Mouse (Mus musculus) heart, embryonic 10.5 days (tissue): ENCODE measurements around the gene Immp2l. TPM values are rescaled to one million over a fixed set of nuclear protein-coding genes. Genes with fewer than 3 reads are reported as not detected.
"Not testable (repeated sequence)": the region's sequence is repeated elsewhere in the genome, so short reads cannot be mapped to it uniquely, and the experiment has no call there.

Source experiments
- DNase-seq: peaks from one replicate; pipeline ENCODE4 v3.0.0-alpha.2; 2017; ENCODE audit warnings: low spot score
- H3K27ac ChIP-seq: fragments of 300-500 bp; sonication (generic); 2 replicates; pipeline ENCODE4 v1.5.1; 2016; ENCODE audit warnings: mild to moderate bottlenecking
- H3K27me3 ChIP-seq: fragments of 300-500 bp; sonication (generic); 2 replicates; pipeline ENCODE4 v1.6.1; 2016; ENCODE audit warnings: mild to moderate bottlenecking; ENCODE audit not compliant: poor library complexity, insufficient read depth, severe bottlenecking
- H3K36me3 ChIP-seq: fragments of 300-500 bp; sonication (generic); 2 replicates; pipeline ENCODE4 v1.6.1; 2016; ENCODE audit warnings: mild to moderate bottlenecking, moderate library complexity
- H3K4me1 ChIP-seq: fragments of 300-500 bp; sonication (generic); 2 replicates; pipeline ENCODE4 v1.6.1; 2016; ENCODE audit warnings: mild to moderate bottlenecking
- H3K4me3 ChIP-seq: fragments of 300-500 bp; sonication (generic); 2 replicates; pipeline ENCODE4 v1.5.1; 2016; ENCODE audit warnings: mild to moderate bottlenecking, moderate library complexity
- H3K9me3 ChIP-seq: fragments of 300-500 bp; sonication (generic); 2 replicates; pipeline ENCODE4 v1.6.1; 2016; ENCODE audit warnings: mild to moderate bottlenecking, moderate library complexity
- WGBS: fragments of 180-500 bp; shearing (Covaris S2); methylation state at CpG from one replicate; pipeline ENCODE4 v1.1.7; 2016; 5-methylcytosine and 5-hydroxymethylcytosine counted together
- polyA plus RNA-seq: library from polyadenylated mRNA; unstranded; fragments of >200 nt; fragmentation: Nextera tagmentation; extraction: Ambion mirVana; gene quantifications from 2 replicates; pipeline ENCODE4 v1.2.1, GENCODE M21; 2016

The Immp2l gene
- 10.0 and 11.7 TPM in 2 replicates for polyA plus RNA-seq

DNA sequence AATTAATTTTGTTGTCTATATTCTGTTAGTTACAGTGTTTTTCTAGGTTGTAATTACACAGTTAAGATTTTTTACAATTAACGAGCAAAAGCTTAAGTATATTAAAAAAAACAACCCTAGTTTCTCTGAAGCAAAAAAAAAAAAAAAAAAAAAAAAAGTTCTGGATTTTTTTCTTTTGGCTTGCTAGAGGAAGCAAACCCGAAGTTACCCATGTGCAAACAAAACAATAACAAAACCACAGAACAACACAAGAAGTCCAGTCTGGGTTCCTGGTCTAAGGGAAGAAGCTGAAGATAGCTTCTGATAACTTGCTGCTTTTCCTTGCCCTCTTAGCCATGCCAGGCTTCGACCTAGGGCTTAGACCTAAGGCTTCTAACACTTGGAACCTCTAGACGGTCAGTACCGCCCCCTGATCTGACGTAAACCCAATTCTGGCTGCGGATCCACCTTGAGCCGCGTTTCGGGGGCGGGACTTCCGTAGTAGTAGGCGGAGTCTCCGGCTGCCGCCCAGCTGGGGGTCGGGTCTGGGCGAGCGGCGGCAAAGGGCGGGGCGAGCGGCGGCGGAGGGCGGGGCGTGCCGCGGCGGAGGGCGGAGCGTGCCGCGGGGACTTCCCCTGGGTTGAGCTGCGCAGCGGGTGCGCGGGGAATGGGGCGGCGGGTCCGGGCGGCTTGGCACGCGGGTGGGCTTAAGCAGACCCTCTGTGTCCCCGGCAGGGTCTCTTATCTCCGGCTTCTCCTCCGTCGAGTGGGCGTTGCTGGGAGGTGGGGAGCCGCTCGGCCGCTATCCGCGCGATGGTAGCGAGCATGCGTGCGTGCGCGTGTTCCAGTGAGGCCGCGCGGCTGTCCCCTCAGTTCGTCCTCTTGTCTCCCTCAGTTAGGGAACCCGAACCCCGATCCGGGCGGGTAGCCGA is at the start of gene Immp2l:
Gene Immp2l (plus strand): TSS at position 580 of the 911 bp plus-strand sequence.
- DNase-seq: peak; percentile 98
- H3K9me3 ChIP-seq: no peaks in the 10 kb centered on the region
- peak within 1 kb of the TSS; percentile 91 for H3K27ac ChIP-seq
- no peaks in the 10 kb centered on the region for H3K27me3 ChIP-seq
- no peaks in the 10 kb centered on the region for H3K4me1 ChIP-seq
- peak within 1 kb of the TSS; percentile 76 for H3K4me3 ChIP-seq
- H3K36me3 ChIP-seq: no peaks in the 10 kb centered on the region
- 3% methylated on average over 68 of the region's 68 CpGs for WGBS

DNA sequence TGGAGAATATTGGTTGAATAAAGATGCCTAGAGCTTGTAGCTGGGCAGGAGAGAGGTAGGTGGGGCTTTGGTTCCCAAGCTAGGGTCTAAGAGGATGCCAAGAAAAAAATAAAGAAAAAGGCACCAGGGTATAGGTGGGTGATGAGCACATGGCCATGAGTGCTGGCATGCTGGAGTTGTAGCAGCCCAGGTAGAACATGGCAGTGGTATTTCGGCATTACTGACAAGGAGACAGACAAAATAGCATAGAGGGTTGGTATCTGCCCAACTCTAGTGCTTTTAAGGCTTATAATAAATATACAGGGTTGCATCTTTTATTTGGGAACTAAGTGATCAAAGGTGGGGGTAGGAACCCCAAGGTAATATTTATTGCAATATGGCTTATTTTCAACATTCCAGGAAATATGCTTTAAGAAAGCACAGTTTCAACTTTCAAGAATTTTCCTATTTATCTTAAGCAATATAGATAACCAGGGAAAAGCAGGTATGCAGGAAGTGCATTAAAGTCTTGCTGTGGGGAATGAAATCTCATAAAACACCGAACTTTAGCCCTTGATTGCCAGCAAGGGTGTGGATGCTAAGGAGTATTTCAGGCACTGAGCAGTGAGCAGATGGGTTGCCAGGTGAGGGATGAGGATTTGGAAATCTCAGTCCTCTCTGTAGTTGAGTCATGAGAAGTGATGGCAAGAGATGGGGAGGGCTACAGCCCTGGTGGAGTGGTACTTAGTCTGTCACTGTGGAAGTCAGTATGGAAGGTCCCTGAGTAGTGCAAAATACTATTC is 45.0 kb upstream of the Immp2l start:
- Histone ChIP-seq H3K4me3 (no peak overlapping the region), H3K27ac (no peak overlapping the region), H3K9me3 (no peaks in the 10 kb centered on the region), H3K27me3 (no peaks in the 10 kb centered on the region), H3K4me1 (no peaks in the 10 kb centered on the region), H3K36me3 (no peaks in the 10 kb centered on the region)
- no peak for DNase-seq
- 79% methylated on average over 2 of the region's 2 CpGs for WGBS

GRCm38 (mm10) chr12:40979716-40980115 is 44.2 kb upstream of the Immp2l start:
- no peaks in the 10 kb centered on the region for H3K4me1 ChIP-seq
- H3K27ac ChIP-seq: no peak overlapping the region
- 78% methylated on average over 4 of the region's 4 CpGs for WGBS

DNA sequence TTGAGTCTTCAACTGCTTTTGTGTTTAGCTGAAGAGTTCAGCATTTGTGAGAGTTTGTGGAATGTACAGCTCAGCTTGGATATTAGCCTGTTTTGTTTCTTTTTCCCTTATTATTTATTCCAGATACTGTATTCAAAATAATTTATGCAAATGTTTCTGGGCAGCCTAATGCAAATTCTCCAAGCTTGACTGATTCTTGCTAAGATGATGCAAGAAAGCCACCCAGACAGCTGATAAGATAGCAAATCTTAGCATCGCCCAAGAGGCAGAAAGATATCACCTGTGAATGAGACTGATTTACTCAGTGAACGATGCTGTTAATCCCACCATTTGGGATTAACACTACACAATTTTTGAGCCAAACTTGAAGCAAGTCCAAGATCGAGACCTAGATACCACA is 43.7 kb upstream of the Immp2l start:
- no peak for DNase-seq
- no peak overlapping the region for H3K27ac ChIP-seq
- H3K4me3 ChIP-seq: no peak overlapping the region
- H3K9me3 ChIP-seq: no peaks in the 10 kb centered on the region
- H3K36me3 ChIP-seq: no peaks in the 10 kb centered on the region
- no peaks in the 10 kb centered on the region for H3K27me3 ChIP-seq
- WGBS: 57% methylated on average over 3 of the region's 3 CpGs
- H3K4me1 ChIP-seq: no peaks in the 10 kb centered on the region

More at GRCm38 (mm10) chr12:40979716-40980115, 44.2 kb upstream of the Immp2l start:
- Histone ChIP-seq H3K36me3 (no peaks in the 10 kb centered on the region), H3K4me3 (no peak overlapping the region), H3K27me3 (no peaks in the 10 kb centered on the region), H3K9me3 (no peaks in the 10 kb centered on the region)
- DNase-seq: no peak

DNA sequence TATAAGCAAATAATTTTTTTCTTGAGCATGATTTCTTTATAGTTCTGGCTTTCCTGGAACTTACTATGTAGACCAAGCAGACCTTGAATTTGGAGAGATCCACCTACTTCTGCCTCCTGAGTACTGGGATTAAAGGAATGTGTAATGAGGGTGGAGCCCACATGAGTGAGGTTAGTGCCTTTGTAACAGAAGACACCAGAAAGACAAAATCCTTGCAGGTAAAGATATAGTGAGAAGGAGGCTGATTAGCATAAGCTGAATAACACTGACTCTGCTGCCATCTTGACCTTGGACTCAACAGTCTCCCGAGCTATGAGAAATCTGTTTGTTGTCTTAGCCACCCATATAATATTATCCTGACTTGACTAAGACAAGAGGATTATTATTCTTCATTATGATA is 40.9 kb upstream of the Immp2l start:
- H3K27me3 ChIP-seq: no peaks in the 10 kb centered on the region
- DNase-seq: no peak
- no peak overlapping the region for H3K27ac ChIP-seq
- no peaks in the 10 kb centered on the region for H3K9me3 ChIP-seq
- H3K4me3 ChIP-seq: no peak overlapping the region
- 81% methylated on average over 1 of the region's 1 CpGs for WGBS
- no peaks in the 10 kb centered on the region for H3K4me1 ChIP-seq
- H3K36me3 ChIP-seq: no peaks in the 10 kb centered on the region

DNA sequence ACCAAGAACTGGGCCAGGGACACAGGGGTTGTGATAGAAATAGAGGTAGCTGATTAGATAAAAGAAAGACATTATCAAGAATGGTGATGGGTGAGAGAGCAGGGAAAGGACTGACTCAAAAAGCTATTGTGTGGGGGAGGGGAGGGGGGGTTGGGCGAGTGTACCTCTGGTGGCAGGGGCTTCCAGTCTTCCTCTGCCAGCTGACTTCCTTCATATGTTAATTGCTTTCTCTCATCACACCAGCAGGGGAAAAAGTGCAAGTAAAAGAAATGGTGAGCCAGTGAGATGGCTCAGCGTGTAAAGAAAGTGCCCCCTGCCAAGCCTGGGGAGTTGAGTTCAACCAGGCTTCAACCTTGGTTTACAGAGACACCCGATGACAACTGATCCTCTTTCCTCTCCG is 39.2 kb upstream of the Immp2l start:
- no peaks in the 10 kb centered on the region for H3K4me1 ChIP-seq
- 17% methylated on average over 4 of the region's 4 CpGs for WGBS

DNA sequence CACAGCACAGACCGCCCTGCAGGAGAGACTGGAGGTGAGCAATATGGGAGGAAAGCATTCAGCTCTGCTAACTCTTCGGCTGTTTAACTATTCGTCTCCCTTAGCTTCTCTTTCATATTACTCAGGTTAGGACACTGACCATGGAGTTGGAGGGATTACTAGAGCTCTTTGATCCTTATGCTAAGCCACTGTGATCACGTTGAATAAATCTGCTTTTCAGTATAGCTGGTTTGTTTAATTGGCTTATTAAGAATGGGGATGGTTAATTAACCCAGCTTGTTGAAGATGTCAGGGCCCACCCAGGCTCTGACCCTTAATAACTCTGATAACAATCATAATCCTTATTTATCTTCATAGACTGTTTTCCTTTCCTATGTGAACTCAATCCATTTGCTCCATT is 38.1 kb upstream of the Immp2l start:
- WGBS: 65% methylated on average over 4 of the region's 4 CpGs
- no peak overlapping the region for H3K4me3 ChIP-seq
- no peak for DNase-seq
- H3K9me3 ChIP-seq: no peaks in the 10 kb centered on the region
- H3K27me3 ChIP-seq: no peaks in the 10 kb centered on the region
- H3K4me1 ChIP-seq: no peaks in the 10 kb centered on the region
- no peaks in the 10 kb centered on the region for H3K36me3 ChIP-seq
- no peak overlapping the region for H3K27ac ChIP-seq

More for the DNA sequence above, 39.2 kb upstream of the Immp2l start:
- no peak for DNase-seq
- H3K9me3 ChIP-seq: no peaks in the 10 kb centered on the region
- no peaks in the 10 kb centered on the region for H3K36me3 ChIP-seq
- no peaks in the 10 kb centered on the region for H3K27me3 ChIP-seq
- no peak overlapping the region for H3K27ac ChIP-seq
- no peak overlapping the region for H3K4me3 ChIP-seq

DNA sequence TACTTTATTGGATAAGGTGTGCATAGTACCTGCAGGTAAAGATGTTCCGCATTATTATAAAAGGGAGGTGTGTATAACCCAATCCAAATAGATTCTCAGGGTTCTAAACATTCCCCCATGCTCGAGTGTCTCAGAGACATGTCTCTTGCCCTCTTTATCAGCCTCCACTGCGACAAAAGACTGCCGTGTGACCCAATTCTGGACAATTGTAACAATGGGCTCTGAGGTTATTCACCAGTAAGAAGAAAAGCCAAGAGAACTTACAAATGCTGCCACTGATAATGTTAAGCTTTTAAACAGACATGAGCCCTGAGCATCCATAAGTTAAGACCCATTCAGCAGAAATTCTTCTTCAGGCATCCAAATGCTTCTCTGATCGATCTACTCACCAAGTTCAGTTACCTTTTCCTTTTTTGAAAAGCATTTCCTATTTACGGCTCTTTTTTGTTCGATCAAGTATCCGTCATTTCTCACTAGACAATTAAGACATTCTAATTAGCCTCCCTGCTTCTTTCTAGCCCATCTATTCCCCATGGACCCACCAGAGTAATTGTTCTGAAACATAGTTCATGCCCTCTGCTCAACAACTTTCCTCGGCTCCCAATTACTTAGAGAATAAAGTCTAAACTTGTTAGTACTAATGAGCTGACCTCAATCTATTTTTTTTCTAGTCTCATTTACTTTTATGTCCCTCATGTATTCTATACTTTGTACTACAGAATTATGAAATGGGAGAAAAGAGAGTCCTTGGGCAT is 35.4 kb upstream of the Immp2l start:
- WGBS: 85% methylated on average over 9 of the region's 9 CpGs
- no peaks in the 10 kb centered on the region for H3K9me3 ChIP-seq
- H3K27ac ChIP-seq: no peak overlapping the region
- no peak overlapping the region for H3K4me3 ChIP-seq
- H3K4me1 ChIP-seq: no peaks in the 10 kb centered on the region
- H3K27me3 ChIP-seq: no peaks in the 10 kb centered on the region
- H3K36me3 ChIP-seq: no peaks in the 10 kb centered on the region
- no peak for DNase-seq

DNA sequence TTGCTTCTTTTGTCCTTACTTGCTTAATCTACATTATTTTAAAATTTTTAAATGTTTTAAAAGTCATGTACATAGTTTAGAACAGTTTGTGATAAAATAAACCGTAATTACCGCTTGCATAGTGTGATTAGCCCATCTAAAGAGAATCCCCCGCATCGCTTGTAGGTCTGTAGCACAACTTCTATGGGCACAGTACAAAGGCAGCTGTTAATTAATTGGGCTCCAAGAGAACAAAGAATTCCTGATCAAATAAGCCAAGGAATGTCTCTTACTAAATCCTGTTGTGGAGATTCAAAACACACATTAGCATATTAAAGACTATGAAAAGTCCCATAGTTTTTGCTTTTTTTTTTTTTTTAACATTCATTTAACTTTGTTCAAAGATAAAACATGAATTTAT is 32.2 kb upstream of the Immp2l start:
- no peaks in the 10 kb centered on the region for H3K36me3 ChIP-seq
- no peak overlapping the region for H3K4me3 ChIP-seq
- no peak for DNase-seq
- H3K27me3 ChIP-seq: no peaks in the 10 kb centered on the region
- H3K4me1 ChIP-seq: no peaks in the 10 kb centered on the region
- H3K27ac ChIP-seq: no peak overlapping the region
- no peaks in the 10 kb centered on the region for H3K9me3 ChIP-seq
- WGBS: 86% methylated on average over 4 of the region's 4 CpGs

- H3K4me3 ChIP-seq, H3K27ac ChIP-seq, H3K4me1 ChIP-seq, H3K9me3 ChIP-seq, H3K36me3 ChIP-seq, H3K27me3 ChIP-seq, DNase-seq: not testable (repeated sequence)
- WGBS: 91% methylated on average over 1 of the region's 1 CpGs
These were observed 31.7 kb upstream of the Immp2l start for GRCm38 (mm10) chr12:40992237-40992636.

- Histone ChIP-seq H3K4me1 (no peaks in the 10 kb centered on the region), H3K9me3 (no peaks in the 10 kb centered on the region), H3K27me3 (no peaks in the 10 kb centered on the region), H3K27ac (no peak overlapping the region), H3K4me3 (no peak overlapping the region), H3K36me3 (no peaks in the 10 kb centered on the region)
- WGBS: 89% methylated on average over 2 of the region's 2 CpGs
- DNase-seq: no peak
These were observed 29.0 kb upstream of the Immp2l start for GRCm38 (mm10) chr12:40994846-40995245.

DNA sequence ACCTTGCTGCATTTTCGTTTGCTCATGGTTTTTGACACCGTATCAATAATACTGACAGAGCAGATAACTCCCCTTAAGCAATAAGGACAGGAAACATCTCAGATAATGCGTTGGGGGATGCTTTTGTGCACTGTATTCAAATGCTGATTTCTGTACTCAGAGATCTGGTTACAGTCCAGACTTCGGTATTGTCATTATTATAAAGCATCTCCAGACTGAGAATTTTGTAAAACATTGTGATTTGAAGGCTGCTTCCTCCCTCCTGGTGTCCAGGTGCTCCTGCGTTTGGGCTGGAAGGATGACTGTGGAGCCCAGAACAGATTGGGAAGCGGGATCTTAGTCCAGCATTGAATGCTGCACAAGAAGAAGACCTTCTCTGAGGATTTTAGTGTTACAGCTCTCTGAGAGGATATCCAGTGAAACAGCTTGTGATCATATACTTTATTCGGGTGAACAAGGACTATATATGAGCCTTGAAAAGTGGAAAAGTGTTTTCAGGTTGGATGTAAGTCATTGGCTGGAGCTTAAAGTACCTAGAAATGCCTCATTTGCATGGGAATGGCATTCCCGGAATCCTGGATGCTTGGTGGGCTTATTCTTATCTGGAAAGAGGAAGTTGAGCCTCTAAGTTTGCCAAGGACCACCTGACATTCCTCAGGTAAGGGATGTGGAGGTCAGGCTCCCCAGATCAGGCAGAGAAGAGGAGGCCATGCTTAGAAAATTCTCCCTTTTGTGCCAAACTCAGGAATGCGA is 28.1 kb upstream of the Immp2l start:
- no peak for DNase-seq
- Histone ChIP-seq H3K4me3 (no peak overlapping the region), H3K36me3 (no peaks in the 10 kb centered on the region), H3K4me1 (no peaks in the 10 kb centered on the region), H3K27me3 (no peaks in the 10 kb centered on the region), H3K27ac (no peak overlapping the region), H3K9me3 (no peaks in the 10 kb centered on the region)
- WGBS: 72% methylated on average over 9 of the region's 9 CpGs
